Mouse (Mus musculus): Measurements from ENCODE around the gene Zkscan16. TPM values are rescaled to one million over a fixed set of nuclear protein-coding genes. Genes with fewer than 3 reads are reported as not detected.

The Zkscan16 gene
- total and polyA plus RNA-seq, 3 experiments = not detected

DNA sequence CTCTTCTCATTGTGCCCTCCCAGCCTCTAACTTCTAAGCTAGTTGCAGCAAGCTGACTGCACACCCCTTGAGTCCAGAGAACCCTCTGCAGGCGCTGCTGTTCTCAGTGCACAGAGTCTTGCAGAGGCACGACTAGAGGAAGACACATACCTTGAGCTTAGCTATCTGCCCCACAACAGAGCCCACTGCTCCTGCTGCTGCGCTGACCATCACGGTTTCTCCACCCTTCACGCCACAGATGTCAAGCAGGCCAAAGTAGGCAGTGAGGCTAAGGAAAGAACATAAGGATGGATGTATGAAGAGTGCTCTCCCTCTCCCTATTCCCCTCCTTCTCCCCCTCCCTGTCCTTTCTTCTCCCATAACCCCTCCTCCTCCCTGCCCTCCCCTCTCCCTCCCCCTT, 32.3 kb downstream of the Zkscan16 start:
- H3K27me3 ChIP-seq (ENCODE audit: control insufficient read depth in 1 of 2, insufficient read depth in 2 of 2, low read length in 2 of 2) = no peaks in the 10 kb centered on the region
- no peak overlapping the region for H3K4me3 ChIP-seq (ENCODE audit: control insufficient read depth in 1 of 2, insufficient read depth in 1 of 2, low read depth in 2 of 2, low read length in 2 of 2)
- peaks cover 0 to 4% of the 10 kb centered on the region in 2 experiments; a peak in 3 of 4 replicates for H3K36me3 ChIP-seq (ENCODE audit: control insufficient read depth in 1 of 2, insufficient read depth in 2 of 2, low read length in 2 of 2)
- DNase-seq (ENCODE audit: low read depth, low spot score) = no peak
- no peaks in the 10 kb centered on the region for H3K79me2 ChIP-seq (ENCODE audit: control insufficient read depth, insufficient read depth, low read length, poor library complexity)
- no peak overlapping the region for H3K27ac ChIP-seq (ENCODE audit: control insufficient read depth, low read depth, low read length)
- H3K9ac ChIP-seq (ENCODE audit: control insufficient read depth, low read depth, low read length, poor library complexity, severe bottlenecking) = no peak overlapping the region
- H3K4me1 ChIP-seq (ENCODE audit: control insufficient read depth in 1 of 2, insufficient read depth in 2 of 2, low read length in 2 of 2) = peaks cover 2 to 3% of the 10 kb centered on the region in 2 experiments; a peak in 2 of 4 replicates
- no peak for TF ChIP-seq GABPA (IDR thresholded peaks at IDR 0.05; ENCODE audit: low read depth, low read length)
- TF ChIP-seq RAD21 (IDR thresholded peaks at IDR 0.05; ENCODE audit: low read depth, low read length) = no peak
- TF ChIP-seq MAX (IDR thresholded peaks at IDR 0.05; ENCODE audit: low read length) = no peak
- no peak for TF ChIP-seq POLR2AphosphoS2 (IDR thresholded peaks at IDR 0.05; ENCODE audit: low read length)
- no peak for TF ChIP-seq MYC (IDR thresholded peaks at IDR 0.05; ENCODE audit: low read depth, low read length)
- no peak for TF ChIP-seq HCFC1 (IDR thresholded peaks at IDR 0.05; ENCODE audit: low read depth, low read length)
- no peak for TF ChIP-seq SMC3 (IDR thresholded peaks at IDR 0.05; ENCODE audit: low read depth, low read length)
- no peak for TF ChIP-seq CTCF (IDR thresholded peaks at IDR 0.05 in 2 of 3, conservative IDR thresholded peaks at IDR 0.05 in 1 of 3; ENCODE audit: control insufficient read depth in 1 of 3, insufficient read depth in 1 of 3, low read depth in 2 of 3, low read length in 3 of 3, poor library complexity in 1 of 3, severe bottlenecking in 1 of 3)
- TF ChIP-seq TCF12 (IDR thresholded peaks at IDR 0.05; ENCODE audit: low read depth, low read length) = no peak
- TF ChIP-seq MYB (IDR thresholded peaks at IDR 0.05; ENCODE audit: low read depth, low read length) = no peak
- TF ChIP-seq KAT2A (conservative IDR thresholded peaks at IDR 0.05; ENCODE audit: low read depth, low read length) = no peak
- no peak for TF ChIP-seq UBTF (IDR thresholded peaks at IDR 0.05; ENCODE audit: borderline replicate concordance, insufficient read depth, low read depth, low read length)
- TF ChIP-seq BHLHE40 (IDR thresholded peaks at IDR 0.05; ENCODE audit: borderline replicate concordance, low read depth, low read length) = no peak
- no peak for TF ChIP-seq MAFK (IDR thresholded peaks at IDR 0.05; ENCODE audit: borderline replicate concordance, low read depth, low read length)
- TF ChIP-seq ZC3H11A (IDR thresholded peaks at IDR 0.05; ENCODE audit: low read depth, low read length) = no peak
- no peak for TF ChIP-seq NELFE (IDR thresholded peaks at IDR 0.05; ENCODE audit: low read depth, low read length)
- no peaks in the 10 kb centered on the region for H3K9me3 ChIP-seq (replicated peaks; ENCODE audit: insufficient read depth, low read length)

DNA sequence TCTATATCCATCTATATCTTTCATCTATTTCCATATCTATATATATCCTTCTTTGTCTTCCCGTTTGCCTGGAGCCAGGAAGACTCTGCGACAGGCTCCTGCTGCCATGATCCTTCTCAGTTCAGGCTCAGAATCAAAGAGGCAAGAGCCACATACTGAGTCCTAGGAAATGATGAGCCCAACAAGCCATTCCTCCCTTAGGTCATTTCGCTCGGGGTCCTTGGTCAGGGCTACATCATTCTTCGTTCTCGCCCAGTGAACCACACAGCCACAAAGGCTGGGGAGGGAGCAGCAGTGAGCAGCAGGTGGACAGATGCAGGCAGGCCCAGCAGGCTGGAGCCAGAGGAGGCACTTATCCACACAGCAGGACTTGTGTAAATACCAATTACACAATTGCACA, 38.0 kb downstream of the Zkscan16 start:
- Histone ChIP-seq H3K27me3 (ENCODE audit: control insufficient read depth in 1 of 2, insufficient read depth in 2 of 2, low read length in 2 of 2) (no peaks in the 10 kb centered on the region), H3K36me3 (ENCODE audit: control insufficient read depth in 1 of 2, insufficient read depth in 2 of 2, low read length in 2 of 2) (peaks cover 0 to 7% of the 10 kb centered on the region in 2 experiments; a peak in 3 of 4 replicates), H3K27ac (ENCODE audit: control insufficient read depth, low read depth, low read length) (no peak overlapping the region), H3K4me3 (ENCODE audit: control insufficient read depth in 1 of 2, insufficient read depth in 1 of 2, low read depth in 2 of 2, low read length in 2 of 2) (no peak overlapping the region), H3K4me1 (ENCODE audit: control insufficient read depth in 1 of 2, insufficient read depth in 2 of 2, low read length in 2 of 2) (peaks cover 0 to 4% of the 10 kb centered on the region in 2 experiments; a peak in 3 of 4 replicates), H3K9me3 (replicated peaks; ENCODE audit: insufficient read depth, low read length) (no peaks in the 10 kb centered on the region), H3K9ac (ENCODE audit: control insufficient read depth, low read depth, low read length, poor library complexity, severe bottlenecking) (no peak overlapping the region), H3K79me2 (ENCODE audit: control insufficient read depth, insufficient read depth, low read length, poor library complexity) (no peaks in the 10 kb centered on the region; the same call in 1 of the 2 replicates)
- TF ChIP-seq MEF2A (IDR thresholded peaks at IDR 0.05; ENCODE audit: extremely low read depth, insufficient replicate concordance, low read depth, low read length, poor library complexity, severe bottlenecking) (no peak), EP300 (IDR thresholded peaks at IDR 0.05; ENCODE audit: low read depth in 1 of 2, low read length in 2 of 2) (no peak), TBP (IDR thresholded peaks at IDR 0.05; ENCODE audit: low read depth, low read length) (no peak), MAFK (IDR thresholded peaks at IDR 0.05; ENCODE audit: borderline replicate concordance, low read depth, low read length) (no peak), ZNF384 (IDR thresholded peaks at IDR 0.05; ENCODE audit: low read depth, low read length) (no peak)
- no peak for DNase-seq (ENCODE audit: low read depth, low spot score)

Measured in MEL (cell line).